Mouse (Mus musculus): ENCODE measurements around the gene Hoxd8. TPM values are rescaled to one million over a fixed set of nuclear protein-coding genes. Genes with fewer than 3 reads are reported as not detected.

The Hoxd8 gene
- polyA plus RNA-seq (2014; fragmentation: Illumina TruSeq; extraction: RNeasy Lipid Tissue Mini Kit (QIAGEN cat#74804); ENCODE audit: low read depth, low replicate concordance), result 46.0 TPM

GRCm38 (mm10) chr2:74704393-74704998 is at the start of gene Hoxd8:
Gene Hoxd8, plus strand, starts transcription at chr2:74704615.

GRCm38 (mm10) chr2:74659507-74660005 is 44.9 kb upstream of the Hoxd8 start, which contains the start of gene Evx2:
Gene Evx2, minus strand, starts transcription at chr2:74659557.

GRCm38 (mm10) chr2:74667842-74668357 is 36.5 kb upstream of the Hoxd8 start, which contains the start of gene Hoxd13:
Gene Hoxd13, plus strand, starts transcription at chr2:74668310.

GRCm38 (mm10) chr2:74674881-74675665 is 29.3 kb upstream of the Hoxd8 start, which contains the start of gene Hoxd12:
Gene Hoxd12, plus strand, starts transcription at chr2:74675013.

GRCm38 (mm10) chr2:74678891-74679595 is 25.4 kb upstream of the Hoxd8 start, which contains the start of gene Hoxd11:
Gene Hoxd11, plus strand, starts transcription at chr2:74679557.

GRCm38 (mm10) chr2:74691022-74691951 is 13.1 kb upstream of the Hoxd8 start, which contains the start of gene Hoxd10:
Gene Hoxd10, plus strand, starts transcription at chr2:74691924.

GRCm38 (mm10) chr2:74697567-74698121 is 6.8 kb upstream of the Hoxd8 start, which contains the start of gene Hoxd9:
Gene Hoxd9, plus strand, starts transcription at chr2:74697727.

GRCm38 (mm10) chr2:74711721-74712621 is 7.6 kb downstream of the Hoxd8 start, which contains the start of the genes Hoxd3 and Hoxd4:
Gene Hoxd3, plus strand, starts transcription at chr2:74711927.
Gene Hoxd4, plus strand, starts transcription at chr2:74711929.

GRCm38 (mm10) chr2:74726551-74726950 is 22.1 kb downstream of the Hoxd8 start, which contains the start of gene Gm28230:
Gene Gm28230, plus strand, starts transcription at chr2:74726728.

Other genes with a start within 250 kb of the Hoxd8 start
- 47.4 TPM for gene Lnpk, start 125.2 kb upstream of the Hoxd8 start, polyA plus RNA-seq (2014; fragmentation: Illumina TruSeq; extraction: RNeasy Lipid Tissue Mini Kit (QIAGEN cat#74804); ENCODE audit: low read depth, low replicate concordance)
- not detected for gene Evx2, start 45.1 kb upstream of the Hoxd8 start, polyA plus RNA-seq (2014; fragmentation: Illumina TruSeq; extraction: RNeasy Lipid Tissue Mini Kit (QIAGEN cat#74804); ENCODE audit: low read depth, low replicate concordance)
- gene Hoxd13, start 36.3 kb upstream of the Hoxd8 start, polyA plus RNA-seq (2014; fragmentation: Illumina TruSeq; extraction: RNeasy Lipid Tissue Mini Kit (QIAGEN cat#74804); ENCODE audit: low read depth, low replicate concordance), result not detected
- not detected for gene Hoxd12, start 29.6 kb upstream of the Hoxd8 start, polyA plus RNA-seq (2014; fragmentation: Illumina TruSeq; extraction: RNeasy Lipid Tissue Mini Kit (QIAGEN cat#74804); ENCODE audit: low read depth, low replicate concordance)
- gene Hoxd11, start 25.1 kb upstream of the Hoxd8 start, polyA plus RNA-seq (2014; fragmentation: Illumina TruSeq; extraction: RNeasy Lipid Tissue Mini Kit (QIAGEN cat#74804); ENCODE audit: low read depth, low replicate concordance), result not detected
- 0.29 TPM for gene Hoxd10, start 12.7 kb upstream of the Hoxd8 start, polyA plus RNA-seq (2014; fragmentation: Illumina TruSeq; extraction: RNeasy Lipid Tissue Mini Kit (QIAGEN cat#74804); ENCODE audit: low read depth, low replicate concordance)
- 2.2 TPM for gene Hoxd9, start 6.9 kb upstream of the Hoxd8 start, polyA plus RNA-seq (2014; fragmentation: Illumina TruSeq; extraction: RNeasy Lipid Tissue Mini Kit (QIAGEN cat#74804); ENCODE audit: low read depth, low replicate concordance)
- gene Hoxd3, start 7.3 kb downstream of the Hoxd8 start, polyA plus RNA-seq (2014; fragmentation: Illumina TruSeq; extraction: RNeasy Lipid Tissue Mini Kit (QIAGEN cat#74804); ENCODE audit: low read depth, low replicate concordance), result 0.99 TPM
- gene Hoxd4, start 7.3 kb downstream of the Hoxd8 start, polyA plus RNA-seq (2014; fragmentation: Illumina TruSeq; extraction: RNeasy Lipid Tissue Mini Kit (QIAGEN cat#74804); ENCODE audit: low read depth, low replicate concordance), result 5.1 TPM
- gene Gm28230, start 22.1 kb downstream of the Hoxd8 start, polyA plus RNA-seq (2014; fragmentation: Illumina TruSeq; extraction: RNeasy Lipid Tissue Mini Kit (QIAGEN cat#74804); ENCODE audit: low read depth, low replicate concordance), result 0.35 TPM
- not detected for gene Hoxd1, start 58.4 kb downstream of the Hoxd8 start, polyA plus RNA-seq (2014; fragmentation: Illumina TruSeq; extraction: RNeasy Lipid Tissue Mini Kit (QIAGEN cat#74804); ENCODE audit: low read depth, low replicate concordance)
- gene Mtx2, start 121.2 kb downstream of the Hoxd8 start, polyA plus RNA-seq (2014; fragmentation: Illumina TruSeq; extraction: RNeasy Lipid Tissue Mini Kit (QIAGEN cat#74804); ENCODE audit: low read depth, low replicate concordance), result 252 TPM